Mouse (Mus musculus): ENCODE results near the gene Msl1.

- TF ChIP-seq POLR2A (IDR thresholded peaks at IDR 0.05; ENCODE audit: low read depth, low read length) (no peak), CTCF (conservative IDR thresholded peaks at IDR 0.05; ENCODE audit: insufficient read depth, insufficient read length, low read depth, low read length) (peak; percentile 84)
Observed at GRCm38 (mm10) chr11:98786359-98787214, 8.7 kb upstream of the Msl1 start.

All from kidney, adult 2 months (tissue).